Mouse (Mus musculus) c-Kit-positive CD71-positive TER-119-negative erythroid progenitor cells, embryonic 14.5 days (primary cell): ENCODE measurements around the gene Amotl2.

ENCODE experiments used
- DNase-seq: peaks from one replicate; pipeline ENCODE4 v3.0.0-alpha.2; 2013; ENCODE audit warnings: low read depth

Amotl2 gene

GRCm38 (mm10) chr9:102719085-102719484 lies 2.6 kb downstream of the Amotl2 start:
- DNase-seq: no peak

GRCm38 (mm10) chr9:102719936-102720566 lies 3.6 kb downstream of the Amotl2 start:
- no peak for DNase-seq

- no peak for DNase-seq
Measured at GRCm38 (mm10) chr9:102720567-102721167, 4.2 kb downstream of the Amotl2 start.

- DNase-seq: no peak
Measured at GRCm38 (mm10) chr9:102721406-102721978, 5.0 kb downstream of the Amotl2 start.

GRCm38 (mm10) chr9:102722071-102722561 lies 5.6 kb downstream of the Amotl2 start:
- DNase-seq: no peak

- DNase-seq: no peak
Measured at GRCm38 (mm10) chr9:102722750-102723149, 6.3 kb downstream of the Amotl2 start.

GRCm38 (mm10) chr9:102723241-102723709 lies 6.8 kb downstream of the Amotl2 start:
- DNase-seq: no peak

GRCm38 (mm10) chr9:102723990-102724461 lies 7.6 kb downstream of the Amotl2 start:
- no peak for DNase-seq

- DNase-seq: no peak
Measured at GRCm38 (mm10) chr9:102724942-102725341, 8.5 kb downstream of the Amotl2 start.

- DNase-seq: no peak
Measured at GRCm38 (mm10) chr9:102725958-102726654, 9.6 kb downstream of the Amotl2 start.

- DNase-seq: no peak
Measured at GRCm38 (mm10) chr9:102726811-102727210, 10.3 kb downstream of the Amotl2 start.

GRCm38 (mm10) chr9:102727662-102728468 lies 11.4 kb downstream of the Amotl2 start:
- no peak for DNase-seq

- no peak for DNase-seq
Measured at GRCm38 (mm10) chr9:102728469-102728747, 11.9 kb downstream of the Amotl2 start.

- DNase-seq: no peak
Measured at GRCm38 (mm10) chr9:102729093-102729845, 12.8 kb downstream of the Amotl2 start.

GRCm38 (mm10) chr9:102729876-102730413 lies 13.5 kb downstream of the Amotl2 start:
- DNase-seq: no peak

- DNase-seq: no peak
Measured at GRCm38 (mm10) chr9:102731044-102731471, 14.6 kb downstream of the Amotl2 start.

GRCm38 (mm10) chr9:102731574-102732175 lies 15.2 kb downstream of the Amotl2 start:
- DNase-seq: no peak

- DNase-seq: no peak
Measured at GRCm38 (mm10) chr9:102732326-102732865, 15.9 kb downstream of the Amotl2 start.

- DNase-seq: no peak
Measured at GRCm38 (mm10) chr9:102733459-102733858, 17.0 kb downstream of the Amotl2 start.
